Mouse (Mus musculus) limb, embryonic 14.5 days (tissue): ENCODE data around the gene Stk38l. TPM values are rescaled to one million over a fixed set of nuclear protein-coding genes. Genes with fewer than 3 reads are reported as not detected.

ENCODE experiments used
- ATAC-seq: fragments of 200-750 bp; cut with Nextera tagmentation; 2 replicates; pipeline ENCODE4 v1.8.0; 2017; ENCODE audit warnings: low read depth, moderate number of reproducible peaks, moderate TSS enrichment; ENCODE audit not compliant: low FRiP score
- DNase-seq: peaks from one replicate; pipeline ENCODE4 v3.0.0-alpha.2; 2015; ENCODE audit warnings: low spot score
- H3K27ac ChIP-seq: fragments of 300-500 bp; sonication (generic); replicated peaks from 2 replicates; pipeline ENCODE4 v1.5.1; 2014; ENCODE audit warnings: low read depth, mild to moderate bottlenecking, low read length, moderate library complexity, mixed read lengths
- H3K27me3 ChIP-seq: fragments of 300-500 bp; sonication (generic); 2 replicates; pipeline ENCODE4 v1.6.1; 2014; ENCODE audit warnings: low read length, mixed read lengths; ENCODE audit not compliant: control insufficient read depth, insufficient read depth
- H3K36me3 ChIP-seq: fragments of 300-500 bp; sonication (generic); 2 replicates; pipeline ENCODE4 v1.6.1; 2014; ENCODE audit warnings: mild to moderate bottlenecking, low read length, moderate library complexity, mixed read lengths; ENCODE audit not compliant: control insufficient read depth, insufficient read depth
- H3K4me1 ChIP-seq: fragments of 300-500 bp; sonication (generic); 2 replicates; pipeline ENCODE4 v1.6.1; 2014; ENCODE audit warnings: antibody characterized with exemption, low read length, mixed read lengths; ENCODE audit not compliant: control insufficient read depth, insufficient read depth
- H3K4me2 ChIP-seq: fragments of 300-500 bp; sonication (generic); replicated peaks from 2 replicates; pipeline ENCODE4 v1.6.1; 2014; ENCODE audit warnings: low read depth, mild to moderate bottlenecking, low read length, moderate library complexity; ENCODE audit not compliant: severe bottlenecking
- H3K4me3 ChIP-seq: fragments of 300-500 bp; sonication (generic); replicated peaks from 2 replicates; pipeline ENCODE4 v1.5.1; 2014; ENCODE audit warnings: low read length
- H3K9ac ChIP-seq: fragments of 300-500 bp; sonication (generic); 2 replicates; pipeline ENCODE4 v1.6.1; 2014; ENCODE audit warnings: mild to moderate bottlenecking, low read depth, low read length, moderate library complexity; ENCODE audit not compliant: severe bottlenecking
- H3K9me3 ChIP-seq: fragments of 300-500 bp; sonication (generic); 2 replicates; pipeline ENCODE4 v1.6.1; 2016; ENCODE audit warnings: low read length; ENCODE audit not compliant: control insufficient read depth
- POLR2A ChIP-seq: fragments of 200-500 bp; IDR thresholded peaks from 2 replicates; pipeline ENCODE4 v1.8.0; 2012; ENCODE audit warnings: inconsistent platforms, mild to moderate bottlenecking, moderate library complexity, borderline replicate concordance; ENCODE audit not compliant: insufficient read depth, insufficient read length; ENCODE audit errors: extremely low read depth
- WGBS: fragments of 180-500 bp; shearing (Covaris S2); extraction: QIAGEN DNeasy Blood & Tissue Kit; methylation state at CpG from one replicate; pipeline ENCODE4 v1.1.7; 2014; 5-methylcytosine and 5-hydroxymethylcytosine counted together
- polyA plus RNA-seq, 2 experiments: library from polyadenylated mRNA; depleted of rRNA in 1 of 2; stranded (reverse) in 1 of 2; unstranded in 1 of 2; fragments of >200 nt; fragmentation: Nextera tagmentation in 1 of 2; extraction: Ambion mirVana in 1 of 2; gene quantifications; 2 replicates each; pipeline versions ENCODE4 v1.2.1 to v1.2.3; 2012 to 2014

Stk38l gene
- polyA plus RNA-seq (2012; rRNA removed) (8.9 and 10.1 TPM in 2 replicates), polyA plus RNA-seq (2014; fragmentation: Nextera tagmentation; extraction: Ambion mirVana) (21.1 and 21.4 TPM in 2 replicates)

DNA sequence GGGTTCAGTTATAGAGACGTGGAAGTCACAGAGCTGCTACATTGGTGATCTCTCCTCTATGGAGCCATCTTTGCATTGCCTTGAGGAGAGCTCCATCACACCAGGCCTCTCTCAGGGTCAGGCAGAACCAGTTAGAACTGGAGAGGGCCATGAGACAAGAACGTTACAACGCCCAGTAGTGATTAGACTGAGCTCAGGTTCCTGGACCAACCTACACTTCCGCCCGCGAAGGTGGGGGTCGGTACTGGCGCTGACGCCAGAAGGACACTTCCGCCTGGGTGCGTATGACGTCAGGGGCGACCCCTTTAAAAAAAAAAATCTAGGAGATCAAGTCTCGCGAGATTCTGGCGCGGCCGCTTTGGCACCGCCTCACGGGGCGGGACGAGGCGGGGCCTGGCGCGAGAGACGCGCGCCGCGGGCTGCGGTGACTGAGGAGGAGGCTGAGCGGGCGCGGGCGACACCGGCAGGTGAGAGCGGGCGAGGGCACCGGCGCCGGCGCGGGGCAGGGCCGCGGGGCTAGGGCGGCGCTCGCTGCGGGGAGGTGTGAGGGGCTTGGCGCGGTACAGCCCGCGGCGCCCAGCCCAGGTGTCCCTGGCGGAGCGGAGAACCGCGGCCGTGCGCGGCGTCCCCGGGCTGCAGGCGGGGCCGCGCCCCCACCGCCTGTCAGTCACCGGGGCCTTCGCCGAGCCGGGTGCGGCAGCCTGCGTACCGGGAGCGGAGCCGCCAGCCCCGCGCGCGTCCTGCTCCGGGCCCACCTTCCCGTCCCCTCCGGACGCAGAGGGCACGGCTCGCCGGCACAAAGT is at the start of gene Stk38l:
Gene Stk38l (plus strand): TSS at position 415 of the 803 bp plus-strand sequence.
- Histone ChIP-seq H3K27me3 (no peaks in the 10 kb centered on the region), H3K4me2 (peak within 1 kb of the TSS; percentile 47), H3K36me3 (no peaks in the 10 kb centered on the region), H3K9me3 (no peaks in the 10 kb centered on the region), H3K27ac (peak within 1 kb of the TSS; percentile 77), H3K4me1 (0 out of 2 replicates have a peak, but pooled peaks cover 5% of the 10 kb centered on the region), H3K4me3 (peak within 1 kb of the TSS; percentile 86), H3K9ac (peak within 1 kb of the TSS; percentile 78)
- ATAC-seq (peak; percentile 96), DNase-seq (peak; percentile 98)
- 2% methylated on average over 44 of the region's 87 CpGs for WGBS
- 0 out of 2 replicates have a peak, but pooled peaks have one; percentile 60 for TF ChIP-seq POLR2A

DNA sequence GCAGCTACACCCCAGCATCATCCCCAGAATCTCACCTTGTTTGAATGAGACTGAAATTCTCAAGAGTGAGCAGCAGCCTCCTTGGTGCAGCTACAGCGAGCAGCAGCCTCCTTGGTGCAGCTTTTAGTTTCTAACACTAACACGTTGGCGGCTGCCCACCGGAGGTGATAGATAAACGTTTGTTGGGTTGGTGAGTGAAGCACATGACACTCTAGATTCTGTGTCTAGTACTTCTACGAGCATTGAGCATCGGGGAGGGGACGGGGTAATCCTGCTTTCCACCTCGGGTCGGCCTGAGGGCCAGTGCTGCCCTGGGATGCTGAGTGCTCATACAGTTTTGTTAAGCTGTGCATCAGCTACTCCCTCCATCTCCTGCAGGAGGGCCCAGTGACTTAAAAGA is 47.9 kb upstream of the Stk38l start:
- no peak overlapping the region for H3K9ac ChIP-seq
- H3K27ac ChIP-seq, result no peak overlapping the region
- H3K4me3 ChIP-seq, result no peak overlapping the region
- no peaks in the 10 kb centered on the region for H3K36me3 ChIP-seq
- ATAC-seq, result no peak
- 0 out of 2 replicates have a peak, but pooled peaks cover 8% of the 10 kb centered on the region for H3K9me3 ChIP-seq
- H3K27me3 ChIP-seq, result no peaks in the 10 kb centered on the region
- no peak overlapping the region for H3K4me2 ChIP-seq
- no peak for TF ChIP-seq POLR2A
- no peak for DNase-seq
- WGBS, result 80% methylated on average over 10 of the region's 10 CpGs
- H3K4me1 ChIP-seq, result no peaks in the 10 kb centered on the region

DNA sequence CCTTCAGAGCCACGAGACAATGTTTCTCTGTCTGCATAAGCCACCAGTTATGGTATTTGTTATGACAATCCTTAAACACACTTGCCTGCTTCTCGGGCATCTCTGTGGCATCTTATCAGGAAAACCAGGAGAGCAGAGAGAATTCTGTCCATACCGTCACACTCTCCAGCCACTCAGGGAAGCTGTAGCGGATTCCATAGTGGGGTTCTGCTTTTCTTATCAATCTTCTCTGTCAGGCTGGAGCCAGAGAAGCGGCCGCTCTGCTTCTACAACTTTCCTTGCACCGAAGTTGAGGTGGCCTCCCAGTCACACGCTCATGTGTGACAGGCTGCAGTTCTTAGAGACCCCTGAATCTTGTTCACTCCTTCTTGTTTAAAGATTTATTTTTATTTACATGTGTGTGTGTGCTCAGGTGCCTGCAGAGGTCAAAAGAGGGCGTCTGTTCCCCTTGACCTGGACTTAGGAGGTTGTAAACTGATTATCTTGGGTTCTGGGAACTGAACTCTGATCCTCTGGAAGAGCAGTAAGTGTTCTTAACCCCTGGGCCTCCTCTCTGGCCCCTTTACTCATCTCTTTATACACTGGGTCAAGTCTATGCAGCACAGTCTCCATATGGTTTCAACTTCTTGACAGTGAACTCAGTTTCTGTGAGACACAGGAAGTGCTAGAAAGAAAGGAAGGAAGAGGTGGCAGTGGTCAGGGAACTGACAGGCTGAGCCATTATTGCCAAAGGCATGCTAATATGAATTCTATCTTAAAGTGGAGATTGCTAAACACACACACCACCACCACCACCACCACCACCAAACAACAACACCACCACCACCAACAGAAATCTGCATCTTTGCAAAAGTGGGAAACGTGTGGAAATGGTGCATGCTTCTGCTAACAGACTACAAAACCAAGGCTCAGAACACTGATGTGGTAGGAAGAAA is 46.4 kb upstream of the Stk38l start:
- no peak for TF ChIP-seq POLR2A
- no peaks in the 10 kb centered on the region for H3K27me3 ChIP-seq
- no peak overlapping the region for H3K27ac ChIP-seq
- ATAC-seq (no peak), DNase-seq (no peak)
- H3K9ac ChIP-seq, result no peak overlapping the region
- no peak overlapping the region for H3K4me3 ChIP-seq
- H3K4me2 ChIP-seq, result no peak overlapping the region
- H3K4me1 ChIP-seq, result no peaks in the 10 kb centered on the region
- WGBS, result 69% methylated on average over 10 of the region's 10 CpGs
- H3K9me3 ChIP-seq, result 0 out of 2 replicates have a peak, but pooled peaks cover 8% of the 10 kb centered on the region
- no peaks in the 10 kb centered on the region for H3K36me3 ChIP-seq

DNA sequence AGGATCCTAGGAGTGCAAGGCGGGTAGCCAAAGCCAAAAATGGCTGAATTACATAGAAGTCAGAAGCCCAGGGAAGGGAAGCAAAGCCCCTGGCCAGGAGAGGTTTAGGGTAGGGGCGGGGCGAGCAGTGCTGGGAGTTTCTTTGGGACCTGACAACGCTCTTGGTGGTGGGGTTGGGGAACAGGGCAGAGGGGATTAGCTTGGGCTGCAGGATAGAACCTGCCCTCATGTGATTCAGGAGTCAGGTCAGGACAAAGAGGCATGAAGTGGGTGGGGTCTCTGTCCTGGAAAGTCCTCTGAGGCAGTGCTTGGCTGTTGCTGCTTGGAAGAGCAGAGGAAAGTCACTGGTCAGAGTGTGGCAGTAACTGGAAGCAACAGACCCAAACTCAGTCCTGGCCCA is 40.9 kb upstream of the Stk38l start:
- ATAC-seq (no peak), DNase-seq (no peak)
- Histone ChIP-seq H3K9ac (no peak overlapping the region), H3K4me2 (no peak overlapping the region), H3K4me3 (no peak overlapping the region), H3K4me1 (no peaks in the 10 kb centered on the region), H3K36me3 (no peaks in the 10 kb centered on the region), H3K9me3 (0 out of 2 replicates have a peak, but pooled peaks cover 8% of the 10 kb centered on the region), H3K27ac (no peak overlapping the region), H3K27me3 (no peaks in the 10 kb centered on the region)
- WGBS, result 73% methylated on average over 4 of the region's 4 CpGs
- TF ChIP-seq POLR2A, result no peak

DNA sequence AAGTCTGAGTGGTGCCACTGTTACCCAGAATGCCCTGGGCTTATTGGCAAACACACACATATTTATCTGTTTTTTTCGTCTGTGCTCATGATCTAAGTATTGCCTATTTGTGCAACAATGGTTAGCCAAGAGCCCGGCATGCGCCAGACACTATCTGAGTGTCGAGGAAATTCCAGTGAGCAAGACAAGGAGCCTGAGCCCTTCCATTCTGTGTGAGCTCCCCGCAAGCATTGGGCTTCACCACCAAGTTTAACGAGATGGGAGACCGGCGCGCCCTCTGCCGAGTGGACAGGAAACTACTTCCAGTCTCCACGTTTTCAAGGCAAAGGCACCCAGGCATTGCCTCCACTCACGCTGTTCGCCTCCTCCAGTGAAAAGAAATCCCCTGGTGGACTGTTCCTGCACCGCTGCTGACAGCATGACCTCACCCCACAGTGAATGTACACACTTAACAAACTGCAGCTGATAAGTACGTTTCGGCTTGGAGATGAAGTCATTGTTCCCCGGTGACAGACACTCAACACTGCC is 39.0 kb upstream of the Stk38l start:
- Histone ChIP-seq H3K36me3 (no peaks in the 10 kb centered on the region), H3K4me2 (no peak overlapping the region), H3K27me3 (no peaks in the 10 kb centered on the region), H3K4me1 (no peaks in the 10 kb centered on the region), H3K9ac (no peak overlapping the region), H3K9me3 (no peaks in the 10 kb centered on the region), H3K4me3 (no peak overlapping the region), H3K27ac (no peak overlapping the region)
- TF ChIP-seq POLR2A, result no peak
- 79% methylated on average over 17 of the region's 17 CpGs for WGBS
- DNase-seq (no peak), ATAC-seq (no peak)
